Mouse (Mus musculus) forebrain, embryonic 13.5 days (tissue): ENCODE measurements around the gene 6330403K07Rik. TPM values are rescaled to one million over a fixed set of nuclear protein-coding genes. Genes with fewer than 3 reads are reported as not detected.

ENCODE experiments used
- ATAC-seq: fragments of 200-750 bp; cut with Nextera tagmentation; 2 replicates; pipeline ENCODE4 v1.8.0; 2017
- H3K27ac ChIP-seq: fragments of 300-500 bp; sonication (generic); 2 replicates; pipeline ENCODE4 v1.5.1; 2015; ENCODE audit warnings: inconsistent platforms, mild to moderate bottlenecking, moderate library complexity
- H3K27me3 ChIP-seq: fragments of 300-500 bp; sonication (generic); 2 replicates; pipeline ENCODE4 v1.6.1; 2015; ENCODE audit warnings: mild to moderate bottlenecking, inconsistent platforms
- H3K36me3 ChIP-seq: fragments of 300-500 bp; sonication (generic); 2 replicates; pipeline ENCODE4 v1.6.1; 2015; ENCODE audit warnings: mild to moderate bottlenecking, inconsistent platforms; ENCODE audit not compliant: poor library complexity, severe bottlenecking
- H3K4me1 ChIP-seq: fragments of 300-500 bp; sonication (generic); 2 replicates; pipeline ENCODE4 v1.6.1; 2015; ENCODE audit warnings: inconsistent platforms
- H3K4me2 ChIP-seq: fragments of 300-500 bp; sonication (generic); 2 replicates; pipeline ENCODE4 v1.6.1; 2015; ENCODE audit warnings: inconsistent platforms, mild to moderate bottlenecking, moderate library complexity
- H3K4me3 ChIP-seq: fragments of 300-500 bp; sonication (generic); 2 replicates; pipeline ENCODE4 v1.5.1; 2015; ENCODE audit warnings: mild to moderate bottlenecking, inconsistent platforms
- H3K9ac ChIP-seq: fragments of 300-500 bp; sonication (generic); 2 replicates; pipeline ENCODE4 v1.6.1; 2015; ENCODE audit warnings: mild to moderate bottlenecking, inconsistent platforms
- H3K9me3 ChIP-seq: fragments of 300-500 bp; sonication (generic); replicated peaks from 2 replicates; pipeline ENCODE4 v1.6.1; 2016; ENCODE audit warnings: inconsistent platforms
- WGBS: fragments of 180-500 bp; shearing (Covaris S2); methylation state at CpG from one replicate; pipeline ENCODE4 v1.1.7; 2015; 5-methylcytosine and 5-hydroxymethylcytosine counted together
- polyA plus RNA-seq: library from polyadenylated mRNA; unstranded; fragments of >200 nt; fragmentation: Nextera tagmentation; extraction: Ambion mirVana; gene quantifications from 2 replicates; pipeline ENCODE4 v1.2.1, GENCODE M21; 2015

The 6330403K07Rik gene
- polyA plus RNA-seq, 1 experiment from 2014 or later: 437 TPM

DNA sequence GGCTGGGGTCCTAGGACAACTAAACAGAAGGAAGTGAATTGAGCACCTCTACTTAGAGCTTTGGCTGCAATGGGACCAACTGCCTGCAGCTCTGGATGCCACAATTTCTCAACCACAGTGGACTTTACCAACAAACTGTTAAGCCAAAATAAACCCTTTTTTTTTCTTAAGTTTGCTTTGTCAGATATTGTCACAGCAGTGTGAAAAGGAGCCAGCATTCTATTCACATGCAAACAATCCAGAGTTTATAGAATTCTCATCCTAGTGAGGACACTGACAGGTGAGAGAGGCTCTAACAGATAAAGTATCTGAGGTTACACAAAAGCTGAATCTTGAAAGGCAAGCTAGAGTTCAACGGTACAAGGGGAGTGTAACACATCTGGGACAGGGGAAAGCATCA, 16.3 kb downstream of the 6330403K07Rik start:
- Histone ChIP-seq H3K27ac (no peak overlapping the region), H3K4me3 (no peak overlapping the region), H3K9me3 (no peaks in the 10 kb centered on the region), H3K4me1 (peaks cover 40% of the 10 kb centered on the region), H3K9ac (no peak overlapping the region), H3K36me3 (peaks cover 23% of the 10 kb centered on the region), H3K27me3 (no peaks in the 10 kb centered on the region), H3K4me2 (peak overlapping the region; percentile 4)
- WGBS: 88% methylated on average over 1 of the region's 1 CpGs
- no peak for ATAC-seq

DNA sequence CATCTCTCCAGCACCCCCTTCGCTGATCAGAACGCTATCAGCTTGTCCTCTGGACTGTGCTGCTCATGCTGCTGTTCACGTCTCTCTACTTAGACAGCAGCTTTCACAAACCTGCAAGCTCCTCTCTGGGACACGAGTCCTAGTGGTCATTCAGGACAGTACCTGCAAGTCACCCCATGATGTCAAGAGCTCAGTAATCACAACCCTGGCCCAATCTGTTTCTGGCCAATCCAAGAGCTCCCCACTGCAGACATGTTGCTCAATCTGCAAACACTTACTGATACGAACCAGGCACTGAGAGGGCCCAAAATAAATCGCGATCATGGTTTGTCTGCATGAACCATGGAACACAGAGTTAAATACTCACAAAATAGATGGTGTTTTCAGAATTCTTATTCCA, 20.6 kb downstream of the 6330403K07Rik start:
- ATAC-seq: no peak
- H3K9ac ChIP-seq: no peak overlapping the region
- H3K4me3 ChIP-seq: no peak overlapping the region
- H3K9me3 ChIP-seq: no peaks in the 10 kb centered on the region
- H3K4me2 ChIP-seq: no peak overlapping the region
- H3K27me3 ChIP-seq: no peaks in the 10 kb centered on the region
- no peak overlapping the region for H3K27ac ChIP-seq
- H3K36me3 ChIP-seq: peaks cover 52% of the 10 kb centered on the region
- peaks cover 15% of the 10 kb centered on the region for H3K4me1 ChIP-seq
- WGBS: 97% methylated on average over 7 of the region's 7 CpGs

DNA sequence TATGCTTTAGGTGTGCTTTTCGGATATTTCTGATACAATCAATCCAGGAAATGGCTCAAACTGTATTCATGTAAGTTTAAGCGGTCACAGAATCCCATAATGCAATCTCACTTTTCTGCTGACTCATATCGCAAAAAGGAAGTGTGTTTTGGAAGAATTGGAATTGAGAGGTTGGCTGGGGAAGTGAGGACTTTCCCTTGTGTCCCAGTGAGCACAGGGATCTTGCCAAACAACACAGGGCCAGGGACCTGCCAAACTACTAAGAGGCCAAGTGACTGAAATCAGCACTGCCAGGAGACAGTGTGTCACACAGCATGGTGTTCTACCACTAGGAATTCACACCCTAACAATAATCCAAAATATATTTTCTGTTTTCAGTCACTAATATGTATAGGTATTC, 25.0 kb downstream of the 6330403K07Rik start:
- Histone ChIP-seq H3K27ac (no peak overlapping the region), H3K9me3 (no peaks in the 10 kb centered on the region), H3K4me1 (peaks cover 7% of the 10 kb centered on the region), H3K36me3 (peaks cover 47% of the 10 kb centered on the region), H3K9ac (no peak overlapping the region), H3K4me3 (no peak overlapping the region), H3K4me2 (no peak overlapping the region), H3K27me3 (no peaks in the 10 kb centered on the region)
- ATAC-seq: no peak
- 91% methylated on average over 3 of the region's 3 CpGs for WGBS

DNA sequence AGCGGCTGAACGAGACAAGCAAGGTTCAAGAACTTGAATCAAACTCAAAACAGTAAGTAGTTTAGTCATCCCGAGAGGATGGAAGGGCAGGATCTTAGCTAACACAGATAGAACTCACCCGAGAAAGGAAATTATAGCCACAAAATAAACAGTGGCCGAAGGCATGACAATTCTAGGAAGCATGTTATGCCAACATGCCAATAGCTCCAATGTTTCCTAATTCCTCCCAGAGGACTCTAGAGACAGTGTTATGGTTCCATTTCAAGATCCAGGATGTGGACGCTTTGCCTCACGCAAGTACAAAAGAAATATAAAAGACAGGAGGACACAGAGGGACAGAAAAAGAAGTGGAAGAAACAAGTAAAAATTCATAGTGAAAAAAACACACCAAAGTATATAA, 25.5 kb downstream of the 6330403K07Rik start:
- Histone ChIP-seq H3K9ac (no peak overlapping the region), H3K9me3 (no peaks in the 10 kb centered on the region), H3K4me1 (peaks cover 12% of the 10 kb centered on the region), H3K27me3 (no peaks in the 10 kb centered on the region), H3K36me3 (peaks cover 46% of the 10 kb centered on the region), H3K4me2 (no peak overlapping the region), H3K4me3 (no peak overlapping the region), H3K27ac (no peak overlapping the region)
- ATAC-seq: no peak
- WGBS: 90% methylated on average over 7 of the region's 7 CpGs

DNA sequence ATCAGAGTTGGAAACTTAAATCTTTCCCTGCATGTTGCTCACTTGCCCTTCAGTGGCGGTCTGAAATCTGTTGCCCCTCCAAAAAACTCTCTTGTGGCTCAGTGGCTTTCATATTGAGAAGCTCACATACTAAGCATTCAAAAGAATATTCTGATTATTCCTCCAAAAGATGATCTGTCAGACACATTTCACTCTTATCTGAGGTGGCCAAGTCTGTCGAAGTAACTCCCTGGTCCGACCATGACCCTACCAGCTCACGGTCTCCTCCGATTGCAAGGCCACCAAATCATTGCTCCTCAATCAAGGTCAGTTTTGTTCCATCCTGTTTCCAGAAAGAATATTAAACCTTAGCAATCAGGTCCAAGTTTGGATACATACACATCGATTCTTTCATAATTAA, 26.3 kb downstream of the 6330403K07Rik start:
- WGBS: 94% methylated on average over 6 of the region's 6 CpGs
- H3K27ac ChIP-seq: no peak overlapping the region

DNA sequence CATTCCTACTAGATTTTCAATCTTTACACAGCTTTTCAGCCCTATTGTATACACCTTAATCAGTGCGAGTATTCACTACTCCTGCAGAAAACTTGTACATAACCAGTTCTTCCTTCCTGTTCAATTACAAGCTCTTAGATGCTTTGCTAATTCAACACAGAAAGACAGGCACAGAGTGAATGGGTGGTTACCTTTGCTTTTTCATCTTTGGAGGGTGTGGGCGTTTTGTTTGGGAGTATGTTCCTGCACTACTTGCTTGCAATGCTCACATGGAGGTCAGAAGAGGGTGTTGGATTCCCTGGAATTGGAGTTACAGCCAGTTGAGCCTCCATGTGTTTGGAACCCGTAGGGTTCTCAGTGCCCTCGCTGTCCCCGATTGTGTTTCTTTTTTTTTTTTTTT, 28.3 kb downstream of the 6330403K07Rik start:
- Histone ChIP-seq H3K4me2 (peak overlapping the region; percentile 96), H3K4me3 (peak overlapping the region; percentile 93), H3K27ac (no peak overlapping the region), H3K9ac (no peak overlapping the region), H3K36me3 (peaks cover 24% of the 10 kb centered on the region), H3K9me3 (no peaks in the 10 kb centered on the region), H3K4me1 (peaks cover 17% of the 10 kb centered on the region), H3K27me3 (no peaks in the 10 kb centered on the region)
- 57% methylated on average over 5 of the region's 5 CpGs for WGBS
- no peak for ATAC-seq

More for the DNA sequence above, 26.3 kb downstream of the 6330403K07Rik start:
- ATAC-seq: no peak
- H3K4me1 ChIP-seq: peaks cover 17% of the 10 kb centered on the region
- no peak overlapping the region for H3K4me2 ChIP-seq
- H3K9me3 ChIP-seq: no peaks in the 10 kb centered on the region
- H3K36me3 ChIP-seq: peaks cover 38% of the 10 kb centered on the region
- H3K9ac ChIP-seq: no peak overlapping the region
- H3K4me3 ChIP-seq: no peak overlapping the region
- H3K27me3 ChIP-seq: no peaks in the 10 kb centered on the region

DNA sequence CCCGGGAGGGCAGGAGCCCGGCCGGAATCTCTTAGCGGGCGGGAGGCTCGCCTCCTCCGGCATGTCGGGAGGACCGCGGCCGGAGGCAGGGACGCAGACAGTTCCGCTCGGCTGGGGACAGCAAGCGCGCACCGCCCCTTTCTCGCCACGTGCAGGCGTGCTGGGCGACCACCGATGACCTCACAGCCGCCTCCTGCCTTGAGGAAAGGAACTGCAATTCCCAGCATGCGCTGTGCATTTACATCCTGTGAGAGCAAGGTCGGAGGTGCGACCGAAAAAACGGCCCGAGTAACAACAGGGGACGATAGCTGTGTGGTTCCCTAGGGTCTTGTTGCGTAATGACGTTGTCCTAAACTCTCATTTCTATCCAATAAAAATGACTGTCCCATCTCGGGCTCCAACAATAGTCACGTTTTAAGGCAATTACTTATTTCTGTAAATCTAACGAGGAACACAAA, 29.0 kb downstream of the 6330403K07Rik start, which contains the start of gene Dhx33:
TSS of gene Dhx33 (minus strand) at position 122 of the 458 bp plus-strand sequence.
- peak within 1 kb of the TSS; percentile 93 for H3K4me3 ChIP-seq
- ATAC-seq: peak; percentile 99
- H3K27me3 ChIP-seq: no peaks in the 10 kb centered on the region
- H3K4me1 ChIP-seq: peaks cover 17% of the 10 kb centered on the region
- H3K9me3 ChIP-seq: no peaks in the 10 kb centered on the region
- peak within 1 kb of the TSS; percentile 35; the same call in 1 of the 2 replicates for H3K27ac ChIP-seq
- peaks cover 24% of the 10 kb centered on the region for H3K36me3 ChIP-seq
- peak within 1 kb of the TSS; percentile 96 for H3K4me2 ChIP-seq
- H3K9ac ChIP-seq: peak within 1 kb of the TSS; percentile 81
- under 1% methylated on average over 35 of the region's 35 CpGs for WGBS

DNA sequence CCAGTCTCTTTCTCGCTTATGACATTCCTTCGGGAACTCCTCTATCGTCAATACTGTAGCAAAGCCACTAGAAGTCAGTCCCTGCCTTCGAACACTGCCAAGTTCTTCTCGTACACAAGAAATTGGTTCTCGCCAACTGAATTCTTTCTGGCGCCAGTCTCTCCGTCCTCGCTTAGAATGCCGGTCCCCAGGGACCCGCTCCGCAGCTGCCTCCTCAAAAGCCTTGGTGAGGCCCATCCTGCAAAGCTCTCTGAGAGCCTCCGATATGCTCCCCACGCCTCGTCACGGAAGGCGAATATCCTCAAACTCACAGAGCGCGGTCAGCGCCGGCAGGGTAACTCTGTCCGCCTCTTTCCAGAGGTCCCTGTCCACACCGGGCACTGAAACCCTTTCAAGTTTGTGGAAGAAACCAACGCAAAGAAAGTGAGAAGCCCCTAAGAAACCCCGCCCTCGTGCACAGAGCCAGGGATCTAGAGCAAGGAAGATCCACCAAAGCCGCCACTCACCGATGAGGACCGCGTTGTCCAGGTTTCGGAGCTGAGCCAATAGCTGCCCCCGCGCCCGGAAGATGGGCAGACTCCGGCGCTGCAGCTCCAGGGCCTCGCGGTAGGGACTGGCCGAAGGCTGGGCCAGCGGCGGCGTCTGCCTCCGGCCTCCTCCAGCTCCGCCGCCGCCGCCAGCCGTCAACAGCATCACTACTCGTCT, 29.6 kb downstream of the 6330403K07Rik start:
- Histone ChIP-seq H3K4me1 (peaks cover 17% of the 10 kb centered on the region), H3K4me3 (peak overlapping the region; percentile 93), H3K4me2 (peak overlapping the region; percentile 96), H3K27me3 (no peaks in the 10 kb centered on the region), H3K9me3 (no peaks in the 10 kb centered on the region), H3K27ac (peak overlapping the region; percentile 35; the same call in 1 of the 2 replicates), H3K9ac (peak overlapping the region; percentile 81), H3K36me3 (peaks cover 24% of the 10 kb centered on the region)
- WGBS: under 1% methylated on average over 46 of the region's 49 CpGs
- peak; percentile 76; the same call in 1 of the 2 replicates for ATAC-seq

DNA sequence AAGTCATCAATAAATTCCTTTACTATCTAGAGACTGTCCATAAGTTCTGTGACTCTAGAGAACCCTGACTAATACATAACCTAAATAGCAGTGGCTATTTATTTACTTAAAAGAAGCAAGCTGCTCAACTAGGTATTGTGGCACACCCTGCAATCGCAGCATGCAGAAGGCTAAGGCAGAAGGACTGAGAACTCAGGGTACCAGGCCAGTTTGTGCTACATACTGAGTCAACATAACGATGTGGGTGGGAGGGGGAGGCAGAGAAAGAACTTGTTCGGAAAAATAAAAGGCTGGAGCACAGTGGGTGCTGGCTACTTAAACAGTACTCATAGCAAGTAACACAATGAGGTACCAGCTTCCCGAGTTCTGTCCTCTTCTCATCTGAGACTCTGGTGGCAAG, 32.1 kb downstream of the 6330403K07Rik start:
- no peak overlapping the region for H3K9ac ChIP-seq
- peaks cover 17% of the 10 kb centered on the region for H3K4me1 ChIP-seq
- H3K27me3 ChIP-seq: no peaks in the 10 kb centered on the region
- H3K4me2 ChIP-seq: no peak overlapping the region
- H3K27ac ChIP-seq: no peak overlapping the region
- ATAC-seq: no peak
- 74% methylated on average over 4 of the region's 4 CpGs for WGBS
- H3K9me3 ChIP-seq: no peaks in the 10 kb centered on the region
- H3K4me3 ChIP-seq: no peak overlapping the region
- peaks cover 40% of the 10 kb centered on the region for H3K36me3 ChIP-seq

DNA sequence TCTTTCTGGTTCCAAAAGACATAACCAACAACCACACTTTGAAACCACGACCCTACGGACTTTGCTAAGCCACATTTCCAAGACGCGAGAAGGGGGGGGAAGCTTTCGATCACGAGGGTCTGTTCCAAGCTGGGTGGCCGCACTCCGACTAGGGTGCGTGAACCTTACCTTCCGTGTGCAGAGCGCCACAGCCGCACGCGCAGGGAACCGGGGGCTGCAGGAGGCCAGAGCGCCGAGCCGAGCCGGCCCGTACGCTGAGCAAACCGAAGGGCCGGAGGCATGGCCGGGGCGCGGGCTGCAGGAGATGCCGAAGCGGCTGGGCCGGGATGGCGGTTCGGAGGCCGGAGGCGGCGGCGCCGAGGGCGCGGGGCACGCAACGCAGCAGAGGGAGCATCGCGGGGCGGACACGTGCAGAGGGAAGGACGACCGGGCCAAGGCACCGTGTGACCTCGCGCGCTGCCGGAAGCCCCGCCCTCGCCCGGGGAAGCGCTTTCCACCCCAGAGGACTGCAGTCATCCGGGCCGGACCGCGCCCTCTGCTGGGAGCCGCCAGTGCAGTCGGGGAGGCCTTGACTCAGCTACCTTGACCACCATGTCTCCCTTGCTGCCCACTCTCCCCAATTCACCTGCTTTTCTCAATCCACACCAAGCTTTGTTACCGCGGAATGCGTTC, 50.6 kb downstream of the 6330403K07Rik start, which contains the start of gene C1qbp:
TSS of gene C1qbp (minus strand) at position 470 of the 672 bp plus-strand sequence.
- H3K9me3 ChIP-seq: no peaks in the 10 kb centered on the region
- peaks cover 71% of the 10 kb centered on the region for H3K36me3 ChIP-seq
- H3K27me3 ChIP-seq: no peaks in the 10 kb centered on the region
- peak within 1 kb of the TSS; percentile 95 for H3K9ac ChIP-seq
- WGBS: under 1% methylated on average over 64 of the region's 64 CpGs
- H3K4me3 ChIP-seq: peak within 1 kb of the TSS; percentile 100
- H3K27ac ChIP-seq: peak within 1 kb of the TSS; percentile 38; the same call in 1 of the 2 replicates
- H3K4me2 ChIP-seq: peak within 1 kb of the TSS; percentile 66
- H3K4me1 ChIP-seq: peaks cover 14% of the 10 kb centered on the region
- peak; percentile 98 for ATAC-seq

DNA sequence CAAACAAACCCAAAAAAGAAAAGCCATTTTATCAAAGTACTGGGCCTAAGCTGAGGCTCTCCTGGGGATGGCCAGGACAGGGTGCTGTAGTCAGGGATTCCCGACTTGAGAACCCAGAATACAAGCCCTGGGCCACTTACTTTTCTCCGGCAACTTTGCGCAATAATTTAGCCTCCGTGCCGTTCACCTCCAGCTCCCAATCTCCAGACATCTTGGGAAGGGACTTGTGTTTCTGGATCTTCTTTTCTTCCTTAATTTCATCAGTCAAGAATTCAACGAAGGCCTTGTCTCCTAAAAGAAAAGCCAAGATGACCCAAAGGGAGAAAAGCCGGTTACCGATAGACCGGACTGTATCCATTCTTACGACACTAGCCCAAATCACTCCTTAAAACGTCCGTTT, 51.3 kb downstream of the 6330403K07Rik start:
- Histone ChIP-seq H3K4me1 (peaks cover 14% of the 10 kb centered on the region), H3K36me3 (peaks cover 71% of the 10 kb centered on the region), H3K9me3 (no peaks in the 10 kb centered on the region), H3K27me3 (no peaks in the 10 kb centered on the region), H3K4me2 (peak overlapping the region; percentile 66), H3K4me3 (peak overlapping the region; percentile 100), H3K9ac (peak overlapping the region; percentile 95), H3K27ac (no peak overlapping the region)
- no peak for ATAC-seq
- 9% methylated on average over 12 of the region's 12 CpGs for WGBS
